Mouse (Mus musculus) kidney, embryonic 14.5 days (tissue): ENCODE data around the gene Hipk4. TPM values are rescaled to one million over a fixed set of nuclear protein-coding genes. Genes with fewer than 3 reads are reported as not detected.

Experiments
- ATAC-seq: fragments of 200-750 bp; cut with Nextera tagmentation; 2 replicates; pipeline ENCODE4 v1.8.0; 2017; ENCODE audit warnings: moderate number of reproducible peaks, mild to moderate bottlenecking, moderate TSS enrichment, moderate library complexity; ENCODE audit not compliant: low FRiP score, low TSS enrichment
- H3K27ac ChIP-seq: fragments of 300-500 bp; sonication (generic); 2 replicates; pipeline ENCODE4 v1.5.1; 2014; ENCODE audit warnings: low read depth, mild to moderate bottlenecking, low read length, moderate library complexity, mixed read lengths
- H3K27me3 ChIP-seq: fragments of 300-500 bp; sonication (generic); 2 replicates; pipeline ENCODE4 v1.6.1; 2014; ENCODE audit warnings: mild to moderate bottlenecking, low read length; ENCODE audit not compliant: control insufficient read depth, insufficient read depth
- H3K36me3 ChIP-seq: fragments of 300-500 bp; sonication (generic); 2 replicates; pipeline ENCODE4 v1.6.1; 2014; ENCODE audit warnings: low read length, mixed read lengths; ENCODE audit not compliant: control insufficient read depth, insufficient read depth
- H3K4me1 ChIP-seq: fragments of 300-500 bp; sonication (generic); 2 replicates; pipeline ENCODE4 v1.6.1; 2014; ENCODE audit warnings: low read length, mixed read lengths; ENCODE audit not compliant: control insufficient read depth, insufficient read depth
- H3K4me2 ChIP-seq: fragments of 300-500 bp; sonication (generic); replicated peaks from 2 replicates; pipeline ENCODE4 v1.6.1; 2014; ENCODE audit warnings: low read depth, mild to moderate bottlenecking, low read length
- H3K4me3 ChIP-seq: fragments of 300-500 bp; sonication (generic); 2 replicates; pipeline ENCODE4 v1.5.1; 2014; ENCODE audit warnings: mild to moderate bottlenecking, low read length
- H3K9ac ChIP-seq: fragments of 300-500 bp; sonication (generic); 2 replicates; pipeline ENCODE4 v1.6.1; 2014; ENCODE audit warnings: low read depth, mild to moderate bottlenecking, low read length, moderate library complexity
- H3K9me3 ChIP-seq: fragments of 300-500 bp; sonication (generic); 2 replicates; pipeline ENCODE4 v1.6.1; 2016; ENCODE audit warnings: low read length; ENCODE audit not compliant: control insufficient read depth
- WGBS: fragments of 180-500 bp; shearing (Covaris S2); extraction: QIAGEN DNeasy Blood & Tissue Kit; methylation state at CpG from one replicate; pipeline ENCODE4 v1.1.7; 2014; 5-methylcytosine and 5-hydroxymethylcytosine counted together
- polyA plus RNA-seq: library from polyadenylated mRNA; unstranded; fragments of >200 nt; fragmentation: Nextera tagmentation; extraction: Ambion mirVana; gene quantifications from 2 replicates; pipeline ENCODE4 v1.2.1, GENCODE M21; 2014

The Hipk4 gene
- polyA plus RNA-seq = 0.80 and 1.1 TPM in 2 replicates

DNA sequence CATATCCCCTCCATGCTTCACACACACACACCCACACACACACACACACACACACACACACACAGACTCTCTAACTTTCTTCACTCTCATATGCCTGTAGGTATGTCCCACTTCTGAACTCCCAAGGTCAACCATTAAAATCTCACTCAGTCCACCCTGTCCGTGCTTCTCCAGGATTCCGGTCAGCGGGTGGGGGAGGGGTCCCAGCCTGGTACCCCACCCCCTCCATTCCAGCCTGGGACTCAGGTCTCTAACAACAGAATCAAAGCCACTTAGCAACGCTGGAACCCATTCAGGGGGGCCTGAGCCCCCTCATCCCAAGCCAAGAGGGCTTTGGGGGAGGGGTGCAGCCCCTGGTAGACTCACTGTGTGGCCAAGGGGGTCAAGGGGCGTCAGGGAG, at the start of gene Hipk4:
Gene Hipk4 (plus strand): TSS at position 301 of the 400 bp plus-strand sequence.
- H3K4me2 ChIP-seq = no peak within 1 kb of the TSS

GRCm38 (mm10) chr7:27473835-27474489, 49.1 kb upstream of the Hipk4 start:
- Histone ChIP-seq H3K4me1 (peaks cover 18% of the 10 kb centered on the region), H3K4me3 (peak overlapping the region; percentile 72), H3K4me2 (peak overlapping the region; percentile 72), H3K27me3 (no peaks in the 10 kb centered on the region), H3K9me3 (no peaks in the 10 kb centered on the region), H3K36me3 (peaks cover 14% of the 10 kb centered on the region), H3K9ac (peak overlapping the region; percentile 74), H3K27ac (peak overlapping the region; percentile 96)
- no peak for ATAC-seq
- WGBS = under 1% methylated on average over 34 of the region's 34 CpGs

More for the DNA sequence above, at the start of gene Hipk4:
- no peaks in the 10 kb centered on the region for H3K4me1 ChIP-seq
- no peaks in the 10 kb centered on the region for H3K27me3 ChIP-seq
- H3K9me3 ChIP-seq = peaks cover 4% of the 10 kb centered on the region; the same call in 1 of the 2 replicates
- H3K4me3 ChIP-seq = no peak within 1 kb of the TSS
- no peak for ATAC-seq
- no peaks in the 10 kb centered on the region for H3K36me3 ChIP-seq
- H3K9ac ChIP-seq = no peak within 1 kb of the TSS
- H3K27ac ChIP-seq = no peak within 1 kb of the TSS
- 59% methylated on average over 5 of the region's 5 CpGs for WGBS

GRCm38 (mm10) chr7:27474490-27474954, 48.5 kb upstream of the Hipk4 start:
- Histone ChIP-seq H3K27me3 (no peaks in the 10 kb centered on the region), H3K36me3 (peaks cover 14% of the 10 kb centered on the region), H3K4me2 (peak overlapping the region; percentile 72), H3K9me3 (no peaks in the 10 kb centered on the region), H3K9ac (peak overlapping the region; percentile 74; the same call in 1 of the 2 replicates), H3K27ac (peak overlapping the region; percentile 96), H3K4me3 (peak overlapping the region; percentile 72), H3K4me1 (peaks cover 18% of the 10 kb centered on the region)
- under 1% methylated on average over 23 of the region's 23 CpGs for WGBS
- peak; percentile 94 for ATAC-seq

GRCm38 (mm10) chr7:27475596-27475995, 47.5 kb upstream of the Hipk4 start:
- Histone ChIP-seq H3K9me3 (no peaks in the 10 kb centered on the region), H3K4me3 (no peak overlapping the region; the same call in 1 of the 2 replicates), H3K36me3 (peaks cover 14% of the 10 kb centered on the region), H3K27me3 (no peaks in the 10 kb centered on the region), H3K4me2 (no peak overlapping the region), H3K4me1 (peaks cover 18% of the 10 kb centered on the region), H3K27ac (no peak overlapping the region), H3K9ac (peak overlapping the region; percentile 28; the same call in 1 of the 2 replicates)
- WGBS = 88% methylated on average over 2 of the region's 2 CpGs
- no peak for ATAC-seq

DNA sequence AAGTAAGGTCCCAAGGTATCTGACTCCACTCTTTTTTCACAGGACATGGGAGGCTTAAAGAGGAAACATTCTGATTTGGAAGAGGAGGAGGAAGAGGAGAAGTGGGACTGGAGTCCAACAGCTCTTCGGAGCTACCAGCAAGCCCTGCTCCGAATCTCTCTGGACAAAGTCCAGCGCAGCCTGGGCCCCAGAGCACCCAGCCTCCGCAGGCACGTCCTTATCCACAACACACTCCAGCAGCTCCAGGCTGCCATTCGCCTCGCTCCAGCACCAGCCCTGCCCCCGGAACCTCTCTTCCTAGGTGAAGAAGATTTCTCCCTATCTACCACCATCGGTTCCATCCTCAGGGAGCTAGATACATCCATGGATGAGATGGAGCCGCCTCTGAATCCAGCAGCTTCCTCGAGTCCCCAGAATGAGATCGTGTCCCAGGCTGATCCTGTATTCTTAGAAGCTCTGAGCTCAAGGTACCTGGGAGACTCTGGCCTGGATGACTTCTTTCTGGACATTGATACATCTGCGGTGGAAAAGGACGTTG, 46.9 kb upstream of the Hipk4 start:
- peaks cover 14% of the 10 kb centered on the region for H3K36me3 ChIP-seq
- no peaks in the 10 kb centered on the region for H3K27me3 ChIP-seq
- ATAC-seq = no peak
- H3K4me1 ChIP-seq = peaks cover 21% of the 10 kb centered on the region
- WGBS = 97% methylated on average over 14 of the region's 14 CpGs
- H3K4me2 ChIP-seq = no peak overlapping the region
- no peaks in the 10 kb centered on the region for H3K9me3 ChIP-seq
- no peak overlapping the region for H3K4me3 ChIP-seq
- no peak overlapping the region for H3K9ac ChIP-seq
- H3K27ac ChIP-seq = no peak overlapping the region

GRCm38 (mm10) chr7:27478561-27478960, 44.5 kb upstream of the Hipk4 start:
- peaks cover 14% of the 10 kb centered on the region for H3K36me3 ChIP-seq
- H3K9me3 ChIP-seq = no peaks in the 10 kb centered on the region
- H3K27me3 ChIP-seq = no peaks in the 10 kb centered on the region
- no peak for ATAC-seq
- H3K4me3 ChIP-seq = no peak overlapping the region
- peaks cover 16% of the 10 kb centered on the region for H3K4me1 ChIP-seq
- H3K27ac ChIP-seq = no peak overlapping the region
- no peak overlapping the region for H3K4me2 ChIP-seq
- H3K9ac ChIP-seq = no peak overlapping the region
- 77% methylated on average over 7 of the region's 7 CpGs for WGBS

DNA sequence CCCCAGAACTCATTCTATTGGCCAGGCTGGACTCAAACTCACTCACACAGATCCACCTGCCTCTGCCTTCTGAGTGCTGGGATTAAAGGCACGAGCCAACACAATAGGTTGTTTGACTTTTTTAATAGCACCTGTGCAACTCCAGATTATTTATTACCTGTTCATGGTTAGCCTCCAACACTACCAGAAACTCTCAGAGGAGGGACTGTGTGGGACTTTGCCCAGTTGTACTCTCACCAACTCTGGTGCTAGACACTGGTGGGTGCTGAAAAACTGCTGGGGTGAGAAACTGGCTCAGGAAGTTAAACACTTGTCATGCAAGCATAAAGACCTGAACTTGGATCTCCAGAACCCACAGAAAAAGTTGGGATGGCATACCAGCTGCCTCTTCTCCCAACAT, 43.3 kb upstream of the Hipk4 start:
- Histone ChIP-seq H3K9me3 (no peaks in the 10 kb centered on the region), H3K9ac (no peak overlapping the region), H3K4me2 (no peak overlapping the region), H3K27me3 (no peaks in the 10 kb centered on the region), H3K36me3 (peaks cover 14% of the 10 kb centered on the region), H3K27ac (peak overlapping the region; percentile 42; the same call in 1 of the 2 replicates), H3K4me3 (no peak overlapping the region), H3K4me1 (peaks cover 16% of the 10 kb centered on the region)
- ATAC-seq = no peak
- WGBS = 45% methylated on average over 1 of the region's 1 CpGs

GRCm38 (mm10) chr7:27480506-27480905, 42.6 kb upstream of the Hipk4 start:
- Histone ChIP-seq H3K27ac (peak overlapping the region; percentile 25), H3K9ac (no peak overlapping the region; the same call in 1 of the 2 replicates), H3K4me3 (peak overlapping the region; percentile 20; the same call in 1 of the 2 replicates), H3K36me3 (peaks cover 14% of the 10 kb centered on the region), H3K4me1 (peaks cover 10% of the 10 kb centered on the region), H3K9me3 (no peaks in the 10 kb centered on the region), H3K27me3 (no peaks in the 10 kb centered on the region), H3K4me2 (peak overlapping the region; percentile 33)
- WGBS = 54% methylated on average over 3 of the region's 3 CpGs
- ATAC-seq = no peak
